Mouse (Mus musculus) layer of hippocampus, adult 9-10 months (tissue): ENCODE data around the gene Per1.

Experiments
- DNase-seq: peaks from one replicate; pipeline ENCODE4 v3.0.0; 2022; ENCODE audit warnings: low spot score

The Per1 gene

GRCm38 (mm10) chr11:69116843-69117242, 21.8 kb downstream of the Per1 start:
- DNase-seq, result no peak

- no peak for DNase-seq
Observed at GRCm38 (mm10) chr11:69117737-69118695, 23.0 kb downstream of the Per1 start.

DNA sequence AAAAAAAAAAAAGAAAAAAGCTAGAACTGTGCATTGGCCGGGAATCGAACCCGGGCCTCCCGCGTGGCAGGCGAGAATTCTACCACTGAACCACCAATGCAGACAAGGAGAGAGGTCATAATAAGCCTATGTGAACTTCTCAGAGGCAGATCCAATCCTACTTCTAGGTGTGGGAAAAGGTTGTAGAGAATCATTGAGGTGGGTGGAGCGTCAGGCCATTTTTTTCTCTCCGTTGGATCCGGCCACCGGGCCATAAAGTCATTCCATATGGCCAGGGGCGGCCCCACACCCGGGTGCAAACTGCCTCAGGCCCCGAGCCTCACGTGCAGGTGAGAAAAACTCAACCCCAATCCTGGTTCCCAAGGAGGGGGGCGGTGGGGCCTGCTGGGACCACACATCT, 23.7 kb downstream of the Per1 start:
- peak; percentile 89 for DNase-seq

GRCm38 (mm10) chr11:69119446-69120155, 24.6 kb downstream of the Per1 start:
- no peak for DNase-seq

DNA sequence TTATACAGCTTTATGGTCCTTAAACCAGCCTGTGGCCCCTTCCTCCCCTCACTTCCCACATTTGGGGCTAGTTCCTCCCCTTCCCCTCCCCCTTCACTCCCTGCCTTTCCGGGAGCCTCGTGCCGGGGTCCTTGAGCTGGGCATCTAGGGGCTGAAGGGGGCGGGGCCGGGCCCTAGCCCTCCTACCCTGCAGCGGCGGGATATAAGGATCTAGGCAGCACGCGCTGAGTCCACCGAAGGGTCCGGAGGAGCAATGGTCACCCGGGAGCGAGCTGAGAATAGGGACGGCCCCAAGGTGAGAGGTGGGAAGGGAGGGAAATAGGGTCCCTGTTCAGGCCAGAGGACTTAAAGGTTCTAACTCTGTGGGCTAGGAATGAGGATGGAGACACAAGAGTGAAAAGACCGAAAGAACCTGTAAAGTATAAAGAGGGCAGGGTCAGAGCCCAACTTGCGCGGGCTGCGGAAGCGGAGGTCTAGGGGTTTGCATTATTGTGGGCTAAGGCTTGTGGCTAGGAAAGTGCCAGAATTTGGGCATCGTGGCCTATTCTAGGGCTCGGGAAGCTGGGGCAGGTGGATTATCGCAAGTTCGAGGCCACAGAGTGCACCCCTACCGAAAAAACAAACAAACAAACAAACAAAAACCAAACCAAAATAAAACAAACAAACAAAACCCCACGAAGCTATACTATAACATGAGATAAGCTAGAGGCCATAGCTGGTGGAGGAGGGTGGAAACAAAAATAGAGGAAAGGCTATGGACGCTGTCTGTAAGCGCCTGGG, 25.4 kb downstream of the Per1 start, which contains the start of gene Hes7:
Hes7 (plus strand) TSS at position 184 of the 780 bp plus-strand sequence.
- no peak for DNase-seq

- DNase-seq, result no peak
Observed at GRCm38 (mm10) chr11:69121001-69121740, 26.2 kb downstream of the Per1 start.

DNA sequence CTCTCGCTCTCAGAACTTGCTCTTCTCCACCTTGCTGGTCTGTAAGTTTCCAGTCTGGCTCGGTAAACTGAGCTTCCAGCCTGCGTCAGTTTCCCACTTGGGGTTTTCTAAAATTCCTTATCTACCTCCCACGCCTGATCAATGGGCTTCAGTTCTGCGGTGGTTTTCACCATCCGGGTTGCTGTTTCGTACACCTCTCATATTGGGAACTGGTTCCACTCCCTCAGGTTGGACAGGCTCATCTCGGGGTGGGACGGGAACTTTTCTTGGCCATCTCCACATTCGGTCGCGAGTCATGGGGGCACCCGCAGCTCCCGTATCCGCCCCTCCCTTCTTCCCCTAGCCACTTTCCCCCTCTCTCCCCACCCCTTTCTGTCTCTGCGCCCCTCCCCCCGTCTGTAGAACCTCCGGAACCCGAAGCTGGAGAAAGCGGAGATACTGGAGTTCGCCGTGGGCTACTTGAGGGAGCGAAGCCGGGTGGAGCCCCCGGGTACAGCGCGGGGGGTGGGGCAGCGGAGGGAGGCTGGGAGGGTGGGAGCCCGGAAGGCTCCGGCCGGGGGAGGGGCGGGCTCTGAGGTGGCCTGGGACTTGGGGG, 26.8 kb downstream of the Per1 start:
- no peak for DNase-seq

- DNase-seq, result peak; percentile 80
Observed at GRCm38 (mm10) chr11:69122336-69122951, 27.4 kb downstream of the Per1 start, which contains the start of gene 9130213A22Rik. Gene 9130213A22Rik (minus strand): TSS chr11:69122589.

GRCm38 (mm10) chr11:69123056-69123692, 28.2 kb downstream of the Per1 start:
- DNase-seq, result peak; percentile 95

DNA sequence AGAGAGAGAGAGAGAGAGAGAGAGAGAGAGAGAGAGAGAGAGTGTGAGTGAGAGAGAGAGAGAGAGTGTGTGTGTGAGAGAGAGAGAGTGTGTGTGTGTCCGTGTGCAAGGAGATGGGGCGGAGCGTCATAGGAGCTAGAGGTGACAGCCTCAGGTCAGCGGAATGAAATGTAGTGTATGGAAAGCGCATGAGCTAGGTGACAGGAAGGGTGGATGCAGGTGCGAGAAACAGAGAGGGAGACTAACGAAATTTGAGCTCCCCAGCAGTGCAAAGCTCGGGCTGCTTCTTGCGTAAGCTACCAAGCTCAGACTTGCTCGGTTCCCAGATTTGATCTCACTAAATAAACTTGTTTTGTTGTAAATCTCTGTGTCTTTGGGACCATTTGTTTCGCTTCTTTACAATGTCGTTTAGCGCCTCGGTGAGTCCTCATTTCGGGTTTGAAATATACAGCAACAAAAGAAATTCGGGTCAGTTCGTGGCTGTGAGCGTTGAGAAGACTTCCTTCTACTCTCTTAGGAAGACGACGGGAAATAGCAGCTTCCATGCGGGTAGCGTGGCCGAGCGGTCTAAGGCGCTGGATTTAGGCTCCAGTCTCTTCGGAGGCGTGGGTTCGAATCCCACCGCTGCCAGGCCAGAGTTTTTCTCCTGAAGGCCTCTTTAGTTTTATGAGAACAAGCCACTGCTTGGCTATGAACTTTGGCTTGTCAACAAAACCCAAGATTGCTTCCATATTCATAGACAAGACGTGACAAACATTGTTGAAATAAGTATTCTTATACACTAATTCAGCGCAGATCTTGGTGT, 28.9 kb downstream of the Per1 start:
- DNase-seq, result peak; percentile 91

- peak; percentile 75 for DNase-seq
Observed at GRCm38 (mm10) chr11:69124498-69124847, 29.5 kb downstream of the Per1 start.

DNA sequence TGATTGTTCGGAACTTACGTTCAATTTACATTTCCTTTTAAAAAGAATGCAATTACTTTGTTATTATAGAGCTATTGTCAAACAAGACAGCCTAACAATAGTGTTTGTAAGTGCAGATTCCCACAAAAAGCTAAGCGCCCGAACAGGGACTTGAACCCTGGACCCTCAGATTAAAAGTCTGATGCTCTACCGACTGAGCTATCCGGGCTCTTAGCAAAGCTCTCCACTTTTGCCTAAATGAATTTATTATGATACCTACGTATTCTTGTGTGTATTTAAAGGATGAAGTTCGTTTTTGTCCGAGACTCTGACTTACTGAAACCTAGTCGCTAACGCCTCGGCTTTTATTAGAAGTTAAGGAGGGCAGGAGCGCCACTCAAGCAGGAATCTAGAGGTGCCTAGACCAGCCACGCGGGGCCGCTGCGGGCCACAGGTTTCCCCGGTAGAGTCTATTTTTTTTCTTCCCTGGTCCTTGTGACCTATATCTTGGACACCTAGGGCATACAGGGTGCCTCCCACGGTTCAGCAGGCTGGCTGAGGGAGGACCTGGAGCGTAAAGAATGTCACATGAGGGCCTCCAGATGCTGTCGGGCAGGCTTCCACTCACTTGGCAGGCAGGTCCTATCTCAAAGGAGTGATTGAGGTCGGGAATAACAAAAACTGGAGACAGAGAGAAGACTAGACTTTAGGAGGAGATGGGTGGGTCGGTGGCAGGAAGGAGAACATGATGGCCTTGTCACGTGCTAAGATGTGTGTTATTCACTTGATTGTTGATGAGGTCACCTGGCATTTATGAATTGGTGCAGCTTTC, 30.2 kb downstream of the Per1 start:
- DNase-seq, result peak; percentile 86

DNA sequence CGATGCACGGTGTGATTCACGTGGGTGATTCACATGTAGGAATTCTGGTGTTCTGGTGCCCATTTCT, 30.7 kb downstream of the Per1 start, which contains the start of gene Aloxe3:
Aloxe3 (plus strand) TSS at position 45 of the 67 bp plus-strand sequence.
- no peak for DNase-seq

DNA sequence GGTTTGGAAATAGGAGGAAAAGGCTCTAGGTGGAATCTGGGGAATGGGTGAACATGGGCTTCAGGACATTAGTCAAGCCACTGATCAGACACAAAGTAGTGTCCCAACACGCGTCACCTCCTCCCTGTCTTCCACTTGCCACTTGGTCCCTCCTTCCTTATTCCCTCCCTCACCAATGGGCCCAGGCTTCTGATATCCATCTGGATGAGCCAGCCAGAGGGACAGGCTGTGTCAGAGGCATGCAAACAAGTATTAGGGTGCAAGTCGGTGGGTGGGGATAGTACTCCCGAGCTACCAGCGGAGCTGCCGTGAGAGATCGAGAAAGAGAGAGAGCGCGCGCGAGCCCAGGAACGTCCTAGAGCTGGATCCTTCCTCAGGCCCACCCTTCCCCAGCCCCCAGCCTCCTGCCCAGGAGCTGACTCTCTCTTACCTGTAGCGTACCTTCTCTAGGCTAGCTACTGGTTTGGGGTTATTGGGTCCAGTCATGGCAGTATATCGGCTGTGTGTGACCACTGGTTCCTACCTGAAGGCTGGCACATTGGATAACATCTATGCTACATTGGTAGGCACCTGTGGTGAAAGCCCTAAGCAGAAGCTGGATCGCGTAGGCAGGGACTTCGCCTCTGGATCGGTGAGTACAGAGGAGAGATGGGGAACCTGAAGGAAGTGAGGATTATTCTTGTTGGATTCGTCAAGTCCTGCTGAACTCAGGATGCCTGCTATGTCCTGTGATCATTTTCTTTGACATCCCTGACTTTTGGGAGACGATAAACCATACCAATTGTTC, 31.1 kb downstream of the Per1 start:
- no peak for DNase-seq

DNA sequence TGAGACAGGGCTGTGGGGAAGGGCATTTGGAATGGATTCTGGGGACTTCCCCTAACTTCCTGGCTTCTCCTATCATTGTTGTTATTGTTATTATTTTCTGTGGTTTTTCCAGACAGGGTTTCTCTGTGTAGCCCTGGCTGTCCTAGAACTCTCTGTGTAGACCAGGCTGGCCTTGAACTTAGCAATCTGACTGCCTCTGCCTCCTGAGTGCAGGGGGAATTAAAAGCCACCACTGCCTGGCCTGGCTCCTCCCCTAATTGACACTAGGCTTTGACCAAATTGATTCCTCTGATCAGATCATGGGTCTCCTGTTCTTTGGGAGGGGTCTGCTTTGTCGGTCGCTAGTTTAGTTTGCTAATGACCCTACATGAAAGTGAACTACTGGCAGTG, 31.7 kb downstream of the Per1 start:
- no peak for DNase-seq

DNA sequence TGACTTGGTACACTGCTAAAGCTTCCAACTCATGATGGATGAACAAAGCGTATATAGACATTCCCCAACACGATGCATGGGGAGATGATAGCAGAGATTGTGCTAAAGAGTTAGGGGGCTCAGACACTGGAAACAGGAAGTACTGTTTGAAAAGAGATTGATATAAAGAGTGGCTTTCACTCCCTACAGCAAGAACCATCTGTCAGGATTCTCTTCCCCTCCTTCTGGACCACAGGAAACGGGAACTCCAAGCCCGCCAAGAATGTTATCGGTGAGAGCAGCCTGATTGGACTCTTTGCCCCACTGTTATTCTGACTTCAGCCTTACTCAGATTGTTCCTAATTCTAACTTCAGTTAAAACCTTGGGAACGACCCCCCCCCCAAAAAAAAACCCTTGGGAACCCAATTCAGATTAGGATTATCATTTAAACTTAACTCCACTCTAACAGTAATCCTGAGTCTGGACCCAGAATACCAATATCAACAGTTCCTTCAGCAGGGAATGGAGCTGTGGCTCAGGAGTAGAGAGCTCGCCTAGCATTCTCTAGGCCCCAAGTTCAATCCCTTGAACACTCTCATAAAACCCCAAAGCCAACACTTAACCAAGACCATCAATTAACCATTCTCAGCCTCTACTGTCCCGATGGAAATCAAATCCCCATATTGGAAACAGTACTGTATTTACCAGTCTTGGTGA, 33.6 kb downstream of the Per1 start:
- no peak for DNase-seq

DNA sequence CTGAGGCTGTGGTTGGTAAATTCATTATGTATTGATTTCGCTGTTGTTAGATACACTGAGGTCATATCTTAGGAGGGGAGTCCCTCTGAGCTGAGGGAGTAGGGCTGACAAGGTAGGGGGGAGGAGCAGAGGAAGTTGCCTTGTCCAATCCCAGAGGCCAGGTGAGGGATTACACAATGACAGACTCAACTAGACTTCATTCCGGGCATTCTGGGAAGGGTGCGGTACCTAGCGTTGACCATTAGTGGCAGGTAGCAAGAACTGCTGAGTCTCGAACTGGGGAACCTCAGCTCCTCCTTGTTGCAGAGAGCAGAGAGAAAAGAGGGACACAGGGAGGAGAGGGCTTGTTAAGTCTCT, 38.5 kb downstream of the Per1 start:
- no peak for DNase-seq
